Mouse (Mus musculus) embryonic facial prominence, embryonic 14.5 days (tissue): ENCODE data around the gene Ythdf2. TPM values are rescaled to one million over a fixed set of nuclear protein-coding genes. Genes with fewer than 3 reads are reported as not detected.
A peak's percentile ranks its signal among the peaks of the same experiment; 100 is the strongest.

ENCODE experiments used
- ATAC-seq: fragments of 200-750 bp; cut with Nextera tagmentation; 2 replicates; pipeline ENCODE4 v1.8.0; 2017; ENCODE audit warnings: low read depth, moderate number of reproducible peaks, moderate TSS enrichment
- DNase-seq: peaks from one replicate; pipeline ENCODE4 v3.0.0-alpha.2; 2015; ENCODE audit warnings: low spot score
- H3K27ac ChIP-seq: fragments of 300-500 bp; sonication (generic); replicated peaks from 2 replicates; pipeline ENCODE4 v1.5.1; 2014; ENCODE audit warnings: low read depth, mild to moderate bottlenecking, low read length, moderate library complexity
- H3K27me3 ChIP-seq: fragments of 300-500 bp; sonication (generic); replicated peaks from 2 replicates; pipeline ENCODE4 v1.6.1; 2014; ENCODE audit warnings: low read length; ENCODE audit not compliant: control insufficient read depth, insufficient read depth
- H3K36me3 ChIP-seq: fragments of 300-500 bp; sonication (generic); 2 replicates; pipeline ENCODE4 v1.6.1; 2014; ENCODE audit warnings: low read length, mixed read lengths; ENCODE audit not compliant: control insufficient read depth, insufficient read depth
- H3K4me1 ChIP-seq: fragments of 300-500 bp; sonication (generic); 2 replicates; pipeline ENCODE4 v1.6.1; 2014; ENCODE audit warnings: antibody characterized with exemption, low read length; ENCODE audit not compliant: control insufficient read depth, insufficient read depth
- H3K4me2 ChIP-seq: fragments of 300-500 bp; sonication (generic); 2 replicates; pipeline ENCODE4 v1.6.1; 2014; ENCODE audit warnings: low read depth, mild to moderate bottlenecking, low read length, moderate library complexity, mixed read lengths
- H3K4me3 ChIP-seq: fragments of 300-500 bp; sonication (generic); 2 replicates; pipeline ENCODE4 v1.5.1; 2014; ENCODE audit warnings: low read depth, mild to moderate bottlenecking, low read length
- H3K9ac ChIP-seq: fragments of 300-500 bp; sonication (generic); 2 replicates; pipeline ENCODE4 v1.6.1; 2014; ENCODE audit warnings: low read depth, mild to moderate bottlenecking, low read length, moderate library complexity, mixed read lengths
- H3K9me3 ChIP-seq: fragments of 300-500 bp; sonication (generic); 2 replicates; pipeline ENCODE4 v1.6.1; 2016; ENCODE audit warnings: low read length; ENCODE audit not compliant: control insufficient read depth
- whole genome bisulfite sequencing: fragments of 180-500 bp; shearing (Covaris S2); extraction: QIAGEN DNeasy Blood & Tissue Kit; methylation state at CpG from one replicate; pipeline ENCODE4 v1.1.7; 2014; 5-methylcytosine and 5-hydroxymethylcytosine counted together
- polyA plus RNA-seq: library from polyadenylated mRNA; unstranded; fragments of >200 nt; fragmentation: Nextera tagmentation; extraction: Ambion mirVana; gene quantifications from 2 replicates; pipeline ENCODE4 v1.2.1, GENCODE M21; 2014

Gene Ythdf2
- 98.5 and 102 TPM in 2 replicates for polyA plus RNA-seq

DNA sequence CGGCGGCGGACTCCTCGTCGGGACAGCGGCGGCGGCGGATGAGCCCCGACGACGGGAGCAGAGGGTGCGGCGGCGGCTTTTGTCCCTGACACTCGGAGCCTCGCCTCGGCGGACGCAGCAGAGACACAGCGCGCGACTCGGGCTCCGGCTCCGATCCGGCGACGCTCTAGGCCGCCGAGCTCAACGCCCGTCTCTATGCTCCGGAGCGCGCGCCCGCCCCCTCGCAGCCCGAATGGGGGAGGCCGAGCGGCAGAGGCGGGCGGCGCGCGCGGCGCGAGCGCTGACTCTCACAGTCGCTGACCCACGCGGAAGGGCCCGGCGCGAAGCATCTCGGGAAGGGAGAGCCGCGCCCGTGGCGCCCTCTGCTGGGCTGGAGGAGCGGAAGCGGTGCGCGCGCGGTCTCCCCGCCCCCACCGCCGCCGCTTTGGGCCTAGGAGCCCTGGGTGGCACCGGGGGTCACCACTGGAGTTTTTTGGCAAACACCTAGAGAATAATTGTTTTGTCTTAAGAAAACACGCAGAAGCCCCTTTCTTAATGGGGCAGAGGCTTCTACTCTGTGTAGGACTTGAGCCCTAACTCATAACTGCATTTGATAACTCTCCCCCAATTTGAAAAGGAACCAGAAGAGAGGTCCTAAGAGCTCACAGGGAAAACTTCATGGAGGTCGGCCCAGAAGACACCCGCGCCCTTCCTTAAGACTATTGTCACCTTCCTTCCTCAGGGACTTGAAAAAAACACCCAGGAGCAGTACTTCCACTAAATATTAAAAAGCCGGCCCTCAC is at the start of gene Ythdf2:
Gene Ythdf2, minus strand, starts transcription at position 351 of the 782 bp plus-strand sequence.
- ATAC-seq (peak; percentile 99), DNase-seq (peak; percentile 99)
- Histone ChIP-seq H3K36me3 (peaks cover 28% of the 10 kb centered on the region), H3K27me3 (no peaks in the 10 kb centered on the region), H3K4me1 (peaks cover 14% of the 10 kb centered on the region; the same call in 1 of the 2 replicates), H3K4me2 (peak within 1 kb of the TSS; percentile 55), H3K9ac (peak within 1 kb of the TSS; percentile 99), H3K9me3 (no peaks in the 10 kb centered on the region), H3K4me3 (peak within 1 kb of the TSS; percentile 98), H3K27ac (peak within 1 kb of the TSS; percentile 94)
- 4% methylated on average over 24 of the region's 78 CpGs for WGBS

DNA sequence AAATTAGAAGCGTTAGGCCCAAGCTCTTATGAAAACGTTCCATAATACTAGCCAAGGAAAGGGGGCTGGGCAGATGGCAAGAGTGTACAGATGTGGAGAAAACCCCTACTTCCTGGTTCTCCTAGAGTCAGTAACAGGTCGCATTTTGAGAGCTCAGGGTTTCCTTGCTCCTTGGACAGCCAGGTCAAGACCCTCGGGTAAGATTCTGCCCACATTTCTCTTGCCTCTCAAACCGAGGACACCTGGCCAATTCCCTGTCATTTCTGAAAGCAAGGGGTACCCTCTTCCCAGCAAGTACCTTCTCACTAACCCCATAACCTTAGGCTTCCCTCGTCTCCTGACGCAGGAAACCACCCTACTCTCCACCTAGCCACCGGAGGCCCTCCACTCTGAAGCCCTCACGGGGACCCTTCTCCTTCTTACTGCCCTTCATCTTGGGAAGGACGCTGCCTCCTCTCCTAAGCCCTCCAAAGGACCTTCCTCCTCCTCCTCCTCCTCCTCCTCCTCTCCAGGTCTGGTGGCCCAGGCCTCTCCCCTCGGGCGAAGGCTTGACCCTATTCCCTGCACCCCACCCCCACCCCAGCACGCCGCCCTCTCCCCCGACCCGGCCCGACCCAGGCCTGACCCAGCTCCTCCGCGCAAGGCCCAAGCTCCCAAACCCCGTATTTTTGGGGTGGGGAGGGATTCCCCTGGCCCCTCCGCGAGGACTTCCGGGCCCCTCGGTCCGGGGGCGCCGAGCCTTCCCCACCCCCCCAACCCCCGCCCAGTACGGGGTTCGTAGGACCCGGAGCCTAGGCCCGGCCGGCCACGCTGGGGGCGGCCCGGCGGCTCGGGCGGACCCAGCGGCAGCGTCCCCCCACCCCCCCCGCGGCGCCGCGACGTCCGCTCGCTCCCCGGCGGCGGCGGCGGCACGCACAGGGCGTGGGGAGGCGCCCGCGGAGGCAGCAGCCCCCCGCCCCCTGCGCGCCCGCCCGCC is 48.6 kb upstream of the Ythdf2 start:
- no peaks in the 10 kb centered on the region for H3K9me3 ChIP-seq
- no peaks in the 10 kb centered on the region for H3K36me3 ChIP-seq
- ATAC-seq (peak; percentile 86), DNase-seq (peak; percentile 78)
- H3K9ac ChIP-seq: peak overlapping the region; percentile 98
- no peaks in the 10 kb centered on the region for H3K27me3 ChIP-seq
- peak overlapping the region; percentile 96 for H3K27ac ChIP-seq
- peak overlapping the region; percentile 75 for H3K4me3 ChIP-seq
- 3% methylated on average over 17 of the region's 64 CpGs for WGBS
- peaks cover 10% of the 10 kb centered on the region for H3K4me1 ChIP-seq
- peak overlapping the region; percentile 76 for H3K4me2 ChIP-seq

DNA sequence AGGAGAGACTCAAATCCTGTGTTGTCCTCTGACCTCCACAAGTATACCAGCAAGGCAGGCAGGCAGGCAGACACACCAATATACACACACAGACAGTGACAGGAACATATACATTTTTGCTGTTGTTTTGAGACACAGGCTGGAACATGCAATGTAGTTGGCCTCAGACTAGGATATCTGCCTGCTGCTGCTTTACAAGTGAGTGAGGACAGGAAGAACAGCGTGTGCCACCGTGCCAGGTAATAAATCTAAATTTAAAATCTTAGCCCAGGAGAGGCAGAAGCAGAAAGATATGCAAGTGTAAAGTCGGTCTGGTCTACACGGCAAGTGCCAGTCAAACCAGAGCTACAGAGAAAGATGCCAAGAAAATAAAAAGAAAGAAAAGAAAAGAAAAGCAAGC is 47.1 kb upstream of the Ythdf2 start:
- Histone ChIP-seq H3K4me1 (peaks cover 10% of the 10 kb centered on the region), H3K36me3 (no peaks in the 10 kb centered on the region), H3K27ac (no peak overlapping the region), H3K9ac (no peak overlapping the region), H3K4me3 (no peak overlapping the region), H3K9me3 (no peaks in the 10 kb centered on the region), H3K27me3 (no peaks in the 10 kb centered on the region), H3K4me2 (peak overlapping the region; percentile 76)
- ATAC-seq: no peak
- 86% methylated on average over 4 of the region's 4 CpGs for WGBS
- DNase-seq: no peak

DNA sequence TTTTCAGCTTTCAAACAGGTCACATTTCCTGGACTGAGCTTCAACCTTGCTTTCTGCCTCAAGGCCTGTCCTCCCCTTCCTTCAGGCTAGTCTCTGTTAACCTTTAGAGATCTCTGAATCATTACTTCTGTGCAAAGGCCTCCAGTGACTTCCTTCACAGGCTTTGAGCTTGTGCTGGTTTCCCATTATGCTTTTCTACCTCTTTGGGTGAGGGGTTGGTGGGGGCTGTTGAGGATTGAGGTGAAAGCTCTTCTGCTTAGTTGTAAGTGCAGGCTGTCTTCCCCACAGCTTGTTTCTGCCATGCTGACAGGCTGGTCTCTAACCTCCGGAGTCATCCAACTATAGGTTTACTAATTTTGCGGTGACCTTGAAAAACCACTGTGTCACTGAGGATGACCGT is 44.3 kb upstream of the Ythdf2 start:
- ATAC-seq (no peak), DNase-seq (no peak)
- H3K27me3 ChIP-seq: no peaks in the 10 kb centered on the region
- H3K9me3 ChIP-seq: no peaks in the 10 kb centered on the region
- no peak overlapping the region for H3K9ac ChIP-seq
- peaks cover 10% of the 10 kb centered on the region for H3K4me1 ChIP-seq
- H3K27ac ChIP-seq: no peak overlapping the region
- no peak overlapping the region for H3K4me2 ChIP-seq
- no peak overlapping the region for H3K4me3 ChIP-seq
- H3K36me3 ChIP-seq: peaks cover 8% of the 10 kb centered on the region
- WGBS: 88% methylated on average over 3 of the region's 3 CpGs

DNA sequence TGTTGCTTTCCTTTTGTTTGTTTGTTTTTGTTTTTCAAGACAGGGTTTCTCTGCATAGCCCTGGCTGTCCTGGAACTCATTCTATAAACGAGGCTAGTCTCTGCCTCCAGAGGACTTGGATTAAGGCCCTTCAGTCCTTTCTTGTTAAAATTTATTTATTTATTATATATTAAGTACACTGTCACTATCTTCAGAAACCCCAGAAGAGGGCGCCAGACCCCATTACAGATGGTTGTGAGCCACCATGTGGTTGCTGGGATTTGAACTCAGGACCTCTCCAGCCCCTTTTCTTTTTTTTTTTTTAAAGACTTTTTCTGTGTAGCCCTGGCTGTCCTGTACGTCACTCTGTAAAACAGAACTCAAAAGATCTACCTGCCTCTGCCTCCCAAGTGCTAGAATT is 42.9 kb upstream of the Ythdf2 start:
- 82% methylated on average over 3 of the region's 3 CpGs for WGBS

DNA sequence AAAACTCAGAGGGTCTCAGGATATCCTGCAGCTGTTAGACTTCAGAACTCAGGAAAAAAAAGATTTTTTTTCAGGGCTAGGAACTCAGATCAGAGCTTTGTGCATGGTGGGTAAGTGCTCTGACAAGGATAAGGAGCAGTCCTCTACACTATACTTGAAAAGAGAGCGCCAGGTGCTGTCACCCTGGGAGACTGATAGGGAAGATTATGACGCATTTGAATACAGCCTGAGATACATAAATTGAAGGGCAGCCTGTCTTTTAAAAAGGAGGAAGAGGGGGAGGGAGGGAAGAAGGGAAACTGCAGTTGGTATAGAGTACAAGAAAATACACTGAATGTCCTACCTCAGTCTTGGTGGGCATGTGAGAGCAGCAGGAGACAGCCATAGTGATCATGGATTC is 41.5 kb upstream of the Ythdf2 start:
- no peaks in the 10 kb centered on the region for H3K4me1 ChIP-seq
- no peak overlapping the region for H3K4me2 ChIP-seq
- 77% methylated on average over 2 of the region's 2 CpGs for WGBS
- H3K36me3 ChIP-seq: peaks cover 34% of the 10 kb centered on the region
- H3K27ac ChIP-seq: no peak overlapping the region
- no peak for ATAC-seq
- no peaks in the 10 kb centered on the region for H3K27me3 ChIP-seq
- DNase-seq: no peak
- no peaks in the 10 kb centered on the region for H3K9me3 ChIP-seq
- H3K4me3 ChIP-seq: no peak overlapping the region
- no peak overlapping the region for H3K9ac ChIP-seq

More for the DNA sequence above, 42.9 kb upstream of the Ythdf2 start:
- Histone ChIP-seq H3K4me2 (no peak overlapping the region), H3K4me3 (no peak overlapping the region), H3K9me3 (no peaks in the 10 kb centered on the region), H3K9ac (no peak overlapping the region), H3K27me3 (no peaks in the 10 kb centered on the region), H3K4me1 (peaks cover 7% of the 10 kb centered on the region), H3K27ac (no peak overlapping the region), H3K36me3 (peaks cover 21% of the 10 kb centered on the region)
- DNase-seq (no peak), ATAC-seq (no peak)

DNA sequence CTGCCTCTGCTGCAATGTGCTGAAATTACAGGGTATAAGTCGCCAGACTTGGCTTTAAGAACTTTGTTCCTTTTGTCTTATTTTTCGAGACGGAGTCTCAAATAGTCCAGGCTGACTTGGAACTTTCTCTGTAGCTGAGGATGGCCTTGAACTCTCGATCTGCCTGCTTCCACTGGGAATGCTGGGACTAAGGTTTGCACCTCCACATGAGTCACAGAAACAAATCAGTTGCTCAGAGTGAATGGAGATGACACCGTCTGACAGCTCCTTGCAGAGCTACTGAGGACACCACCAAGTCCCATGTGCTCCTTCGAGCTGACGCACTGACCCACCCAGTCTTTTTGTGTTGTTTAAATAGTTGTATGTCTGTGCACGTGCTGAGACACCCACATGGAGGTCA is 41.0 kb upstream of the Ythdf2 start:
- 90% methylated on average over 8 of the region's 8 CpGs for WGBS
- H3K9me3 ChIP-seq: no peaks in the 10 kb centered on the region
- H3K27ac ChIP-seq: no peak overlapping the region
- H3K4me3 ChIP-seq: no peak overlapping the region
- H3K4me1 ChIP-seq: no peaks in the 10 kb centered on the region
- no peak for ATAC-seq
- H3K36me3 ChIP-seq: peaks cover 39% of the 10 kb centered on the region
- H3K4me2 ChIP-seq: no peak overlapping the region
- no peaks in the 10 kb centered on the region for H3K27me3 ChIP-seq
- no peak overlapping the region for H3K9ac ChIP-seq
- DNase-seq: no peak

DNA sequence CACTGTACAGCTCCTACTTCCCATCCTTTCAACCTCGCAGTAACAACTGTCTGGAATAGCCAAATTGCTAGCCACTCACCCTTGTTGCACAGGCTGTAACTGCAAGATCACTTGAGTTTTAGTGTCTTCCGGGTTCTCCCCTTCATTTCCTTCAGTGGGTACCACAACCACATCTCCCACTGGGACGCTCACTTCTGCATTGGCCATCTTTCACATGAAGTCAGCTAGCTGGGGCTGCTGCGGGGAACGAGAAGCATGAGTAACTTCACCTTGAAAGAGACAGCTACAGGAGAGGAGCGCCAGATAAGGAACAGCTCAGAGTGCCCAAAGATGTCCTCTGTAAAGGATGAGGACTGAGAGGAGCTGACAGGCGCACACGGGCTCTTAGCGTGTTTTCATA is 39.5 kb upstream of the Ythdf2 start:
- Histone ChIP-seq H3K9ac (no peak overlapping the region), H3K36me3 (peaks cover 51% of the 10 kb centered on the region), H3K4me2 (no peak overlapping the region), H3K4me1 (no peaks in the 10 kb centered on the region), H3K9me3 (no peaks in the 10 kb centered on the region), H3K4me3 (no peak overlapping the region), H3K27ac (no peak overlapping the region), H3K27me3 (no peaks in the 10 kb centered on the region)
- DNase-seq (no peak), ATAC-seq (no peak)
- WGBS: 90% methylated on average over 9 of the region's 9 CpGs
